Mouse (Mus musculus) embryonic facial prominence, embryonic 11.5 days (tissue): ENCODE measurements at regions not wholly inside any gene's neighbourhood (a gene's known extent, or its start where the extent isn't known, plus 50 kb on each side); places are given as distances from the start of the nearest gene placed in this dataset.

Experiments used
- ATAC-seq: fragments of 200-750 bp; cut with Nextera tagmentation; replicated peaks from 2 replicates; pipeline ENCODE4 v1.8.0; 2017; ENCODE audit warnings: low read depth; ENCODE audit not compliant: insufficient number of reproducible peaks, low FRiP score, low TSS enrichment
- DNase-seq: peaks from one replicate; pipeline ENCODE4 v3.0.0-alpha.2; 2015; ENCODE audit warnings: low spot score
- H3K27ac ChIP-seq: fragments of 300-500 bp; sonication (generic); replicated peaks from 2 replicates; pipeline ENCODE4 v1.5.1; 2014; ENCODE audit warnings: mild to moderate bottlenecking, low read depth, low read length, control low read depth
- H3K27me3 ChIP-seq: fragments of 300-500 bp; sonication (generic); 2 replicates; pipeline ENCODE4 v1.6.1; 2014; ENCODE audit warnings: mild to moderate bottlenecking, low read length, moderate library complexity, mixed read lengths; ENCODE audit not compliant: control insufficient read depth, insufficient read depth
- H3K36me3 ChIP-seq: fragments of 300-500 bp; sonication (generic); replicated peaks from 2 replicates; pipeline ENCODE4 v1.6.1; 2014; ENCODE audit warnings: low read depth, mild to moderate bottlenecking, low read length, moderate library complexity, mixed read lengths; ENCODE audit not compliant: control insufficient read depth, insufficient read depth
- H3K4me1 ChIP-seq: fragments of 300-500 bp; sonication (generic); 2 replicates; pipeline ENCODE4 v1.6.1; 2014; ENCODE audit warnings: low read length, mixed read lengths; ENCODE audit not compliant: control insufficient read depth, insufficient read depth
- H3K4me2 ChIP-seq: fragments of 300-500 bp; sonication (generic); 2 replicates; pipeline ENCODE4 v1.6.1; 2014; ENCODE audit warnings: low read depth, mild to moderate bottlenecking, control low read depth, low read length, moderate library complexity
- H3K4me3 ChIP-seq: fragments of 300-500 bp; sonication (generic); 2 replicates; pipeline ENCODE4 v1.5.1; 2014; ENCODE audit warnings: low read depth, low read length, control low read depth
- H3K9ac ChIP-seq: fragments of 300-500 bp; sonication (generic); replicated peaks from 2 replicates; pipeline ENCODE4 v1.6.1; 2014; ENCODE audit warnings: mild to moderate bottlenecking, control low read depth, low read length
- H3K9me3 ChIP-seq: fragments of 300-500 bp; sonication (generic); replicated peaks from 2 replicates; pipeline ENCODE4 v1.6.1; 2016; ENCODE audit warnings: mild to moderate bottlenecking, low read length, inconsistent platforms, mixed read lengths; ENCODE audit not compliant: control insufficient read depth
- WGBS: fragments of 180-500 bp; shearing (Covaris S2); extraction: QIAGEN DNeasy Blood & Tissue Kit; methylation state at CpG from one replicate; pipeline ENCODE4 v1.1.7; 2014; 5-methylcytosine and 5-hydroxymethylcytosine counted together

DNA sequence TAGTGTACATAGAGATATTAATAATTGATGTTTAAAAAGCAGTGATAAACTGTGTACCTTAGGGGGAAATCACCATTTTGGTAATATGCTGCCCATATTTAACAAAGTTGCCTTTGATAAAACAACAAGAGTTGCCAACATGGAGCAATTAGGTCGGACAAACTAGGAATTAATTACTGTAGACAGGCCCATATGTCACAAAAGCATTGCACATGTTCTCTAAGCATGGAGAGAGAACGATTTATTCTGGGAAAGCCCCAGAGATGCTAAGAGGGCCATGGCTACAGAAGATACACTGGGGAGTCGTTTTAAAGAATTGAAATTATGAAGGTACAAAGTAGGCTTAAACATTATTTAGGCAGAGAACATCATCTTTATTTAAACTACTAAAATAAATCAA lies 921.8 kb downstream of the Stpg2 start:
- DNase-seq, result no peak
- Histone ChIP-seq H3K9me3 (no peaks in the 10 kb centered on the region), H3K4me1 (no peaks in the 10 kb centered on the region), H3K4me2 (no peak overlapping the region), H3K27me3 (no peaks in the 10 kb centered on the region), H3K4me3 (no peak overlapping the region), H3K36me3 (no peaks in the 10 kb centered on the region), H3K9ac (no peak overlapping the region), H3K27ac (no peak overlapping the region)
- WGBS, result 64% methylated on average over 3 of the region's 3 CpGs
- ATAC-seq, result no peak

DNA sequence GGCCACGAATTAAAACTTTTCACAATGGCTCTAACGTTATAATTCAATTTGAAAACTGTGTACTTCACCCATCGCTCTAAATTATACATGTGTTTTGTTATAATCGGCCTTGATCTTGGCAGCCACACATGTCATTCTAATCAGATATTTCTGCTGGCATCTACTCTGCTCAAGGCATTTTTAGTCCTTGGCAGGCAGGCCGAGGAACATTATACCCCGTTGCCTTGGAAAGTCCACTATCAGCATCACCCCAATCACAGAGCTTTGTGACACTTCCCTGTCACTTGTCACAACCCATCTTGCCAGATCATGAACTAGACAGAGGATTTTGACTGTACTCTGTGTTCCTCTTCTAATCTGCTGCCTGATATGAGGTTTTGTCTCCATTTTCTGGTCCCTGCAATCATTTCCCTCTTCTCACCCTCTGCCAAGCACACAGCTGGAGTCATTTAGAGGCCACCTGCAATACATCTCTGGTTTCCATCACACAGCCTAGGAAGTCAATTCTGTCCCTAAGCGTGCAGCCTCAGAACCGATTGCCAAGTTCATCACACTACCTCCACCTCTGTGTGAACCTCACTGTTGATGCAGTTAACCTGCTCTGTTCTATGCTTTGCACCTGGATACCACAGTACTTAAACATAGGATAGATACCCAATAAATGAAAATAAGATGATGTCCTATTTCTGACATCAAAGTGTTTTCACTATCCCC lies 923.7 kb downstream of the Stpg2 start:
- 64% methylated on average over 8 of the region's 8 CpGs for WGBS
- DNase-seq (peak; percentile 57), ATAC-seq (0 out of 2 replicates have a peak, but pooled peaks have one; percentile 62)
- no peaks in the 10 kb centered on the region for H3K9me3 ChIP-seq
- no peak overlapping the region for H3K4me3 ChIP-seq
- H3K9ac ChIP-seq, result no peak overlapping the region
- H3K4me2 ChIP-seq, result no peak overlapping the region
- no peaks in the 10 kb centered on the region for H3K36me3 ChIP-seq
- no peaks in the 10 kb centered on the region for H3K4me1 ChIP-seq
- no peak overlapping the region for H3K27ac ChIP-seq
- H3K27me3 ChIP-seq, result no peaks in the 10 kb centered on the region

DNA sequence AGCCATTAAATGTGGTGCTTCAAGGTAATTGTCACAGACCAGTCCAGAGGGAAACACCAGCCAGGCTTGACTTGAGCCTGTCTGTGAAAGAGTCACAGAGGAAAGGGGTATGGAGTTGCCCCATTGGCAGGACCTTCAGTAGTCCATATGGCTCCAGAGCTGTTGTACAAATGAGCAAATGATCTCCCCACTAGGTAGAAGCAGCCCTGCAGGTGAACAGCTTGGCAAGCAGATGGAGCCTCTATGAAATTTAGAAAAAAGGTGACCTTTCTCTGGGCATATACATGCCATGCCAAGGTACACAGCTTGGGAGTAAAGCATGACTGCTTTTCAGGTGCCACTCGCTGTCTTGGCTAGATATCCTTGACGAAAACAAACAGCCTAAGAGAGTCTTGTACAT lies 938.4 kb downstream of the Stpg2 start:
- Histone ChIP-seq H3K9me3 (no peaks in the 10 kb centered on the region), H3K4me2 (no peak overlapping the region), H3K27me3 (no peaks in the 10 kb centered on the region), H3K4me3 (no peak overlapping the region), H3K36me3 (no peaks in the 10 kb centered on the region), H3K9ac (no peak overlapping the region), H3K4me1 (no peaks in the 10 kb centered on the region), H3K27ac (no peak overlapping the region)
- ATAC-seq, result no peak
- WGBS, result 91% methylated on average over 2 of the region's 2 CpGs
- DNase-seq, result no peak

- WGBS, result 77% methylated on average over 2 of the region's 2 CpGs
- Histone ChIP-seq H3K27me3 (no peaks in the 10 kb centered on the region), H3K27ac (no peak overlapping the region), H3K9ac (no peak overlapping the region), H3K4me3 (no peak overlapping the region), H3K36me3 (no peaks in the 10 kb centered on the region), H3K4me1 (no peaks in the 10 kb centered on the region), H3K4me2 (no peak overlapping the region), H3K9me3 (no peaks in the 10 kb centered on the region)
- DNase-seq (no peak), ATAC-seq (no peak)
Measured at GRCm38 (mm10) chr3:140147158-140147933, 941.9 kb downstream of the Stpg2 start.

DNA sequence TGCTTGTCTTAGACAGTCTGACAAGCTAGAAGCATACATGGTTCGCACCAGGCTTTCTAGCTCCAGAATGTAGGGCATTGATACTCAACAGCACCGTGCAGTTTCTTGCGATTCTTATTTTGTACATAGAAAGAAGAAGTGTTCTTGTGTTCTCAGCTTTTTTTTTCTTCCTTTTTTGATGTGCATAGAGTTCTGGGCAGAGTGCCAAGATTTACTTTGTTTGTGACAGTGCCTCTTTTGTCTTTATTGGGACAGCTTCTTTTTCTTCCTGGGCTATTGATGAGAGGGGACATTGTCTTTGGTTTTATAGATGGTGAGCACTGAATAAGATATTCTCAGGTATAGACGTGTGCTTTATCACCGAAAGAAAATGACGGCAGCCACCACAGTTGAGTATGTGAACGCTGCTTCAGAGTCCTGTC lies 945.0 kb downstream of the Stpg2 start:
- H3K4me2 ChIP-seq, result no peak overlapping the region
- H3K9ac ChIP-seq, result no peak overlapping the region
- 77% methylated on average over 7 of the region's 7 CpGs for WGBS
- no peak for DNase-seq
- no peaks in the 10 kb centered on the region for H3K4me1 ChIP-seq
- no peak overlapping the region for H3K27ac ChIP-seq
- H3K9me3 ChIP-seq, result no peaks in the 10 kb centered on the region
- no peak for ATAC-seq
- H3K27me3 ChIP-seq, result no peaks in the 10 kb centered on the region
- H3K4me3 ChIP-seq, result no peak overlapping the region
- H3K36me3 ChIP-seq, result no peaks in the 10 kb centered on the region

- WGBS, result 82% methylated on average over 2 of the region's 2 CpGs
Measured at GRCm38 (mm10) chr3:140179471-140179870, 974.0 kb downstream of the Stpg2 start.

GRCm38 (mm10) chr3:140182690-140183089 lies 977.2 kb downstream of the Stpg2 start:
- H3K27me3 ChIP-seq, result no peaks in the 10 kb centered on the region
- ATAC-seq (no peak), DNase-seq (no peak)
- H3K27ac ChIP-seq, result no peak overlapping the region
- 80% methylated on average over 4 of the region's 4 CpGs for WGBS
- H3K36me3 ChIP-seq, result no peaks in the 10 kb centered on the region
- no peaks in the 10 kb centered on the region for H3K9me3 ChIP-seq
- H3K4me1 ChIP-seq, result no peaks in the 10 kb centered on the region
- H3K9ac ChIP-seq, result no peak overlapping the region
- no peak overlapping the region for H3K4me3 ChIP-seq
- H3K4me2 ChIP-seq, result no peak overlapping the region

More at GRCm38 (mm10) chr3:140179471-140179870, 974.0 kb downstream of the Stpg2 start:
- Histone ChIP-seq H3K9ac (no peak overlapping the region), H3K4me3 (no peak overlapping the region), H3K27ac (no peak overlapping the region), H3K27me3 (no peaks in the 10 kb centered on the region), H3K4me2 (no peak overlapping the region), H3K4me1 (no peaks in the 10 kb centered on the region), H3K36me3 (no peaks in the 10 kb centered on the region), H3K9me3 (no peaks in the 10 kb centered on the region)
- DNase-seq (no peak), ATAC-seq (no peak)

DNA sequence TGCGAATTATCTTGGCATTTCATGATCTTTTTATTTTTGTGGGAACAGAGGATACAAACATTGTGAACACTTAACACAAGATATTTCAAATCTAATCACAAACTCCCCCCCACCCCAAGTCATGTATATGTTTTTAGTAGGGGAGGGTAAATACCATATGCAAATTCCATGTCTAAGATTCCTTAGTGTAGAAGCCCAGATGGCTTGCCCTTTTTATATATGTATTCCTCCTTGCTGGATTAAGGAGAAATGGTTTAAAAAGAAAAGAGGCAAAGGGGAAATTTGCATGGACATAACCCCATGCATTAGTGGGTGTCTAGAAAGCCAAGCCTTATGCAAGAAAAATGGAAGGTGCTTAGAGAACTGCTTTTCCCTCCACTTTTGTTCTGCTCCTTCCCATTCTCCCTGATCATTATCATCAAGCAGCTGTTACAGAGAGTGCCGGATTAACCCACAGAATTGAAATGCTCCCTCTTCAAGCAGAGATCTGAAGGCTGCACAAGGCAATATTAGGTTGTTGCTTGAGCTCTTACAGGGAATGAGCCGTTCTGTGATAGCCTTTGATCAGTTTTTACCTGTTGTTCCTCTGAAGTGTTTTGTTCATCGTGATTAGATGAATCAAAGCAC lies 979.5 kb downstream of the Stpg2 start:
- DNase-seq (no peak), ATAC-seq (no peak)
- Histone ChIP-seq H3K27ac (no peak overlapping the region), H3K9me3 (no peaks in the 10 kb centered on the region), H3K4me1 (no peaks in the 10 kb centered on the region), H3K4me3 (no peak overlapping the region), H3K9ac (no peak overlapping the region), H3K27me3 (no peaks in the 10 kb centered on the region), H3K36me3 (no peaks in the 10 kb centered on the region), H3K4me2 (no peak overlapping the region)
- 59% methylated on average over 4 of the region's 4 CpGs for WGBS
